Mouse (Mus musculus): ENCODE results near the gene Prdm16. TPM values are rescaled to one million over a fixed set of nuclear protein-coding genes. Genes with fewer than 3 reads are reported as not detected.
A peak's percentile ranks its signal among the peaks of the same experiment; 100 is the strongest.

Prdm16 gene
- total RNA-seq, 2 experiments from 2014 or later: 8.2 to 9.6 TPM

- H3K4me3 ChIP-seq: 0 out of 2 replicates have a peak overlapping the region, but pooled peaks have one; percentile 0
- intact Hi-C loops (cut with DNase I): no loop called here
- no peak overlapping the region for H3K27ac ChIP-seq
Observed at GRCm38 (mm10) chr4:154499701-154500523, 136.8 kb downstream of the Prdm16 start.

GRCm38 (mm10) chr4:154497423-154498175, 139.1 kb downstream of the Prdm16 start:
- Histone ChIP-seq H3K4me3 (no peak overlapping the region), H3K27ac (no peak overlapping the region)
- intact Hi-C loops (cut with DNase I): no loop called here
- no peak for DNase-seq (ENCODE audit: extremely low spot score in 1 of 2, low spot score in 2 of 2)
- TF ChIP-seq CTCF (IDR thresholded peaks at IDR 0.05): no peak

More at GRCm38 (mm10) chr4:154499701-154500523, 136.8 kb downstream of the Prdm16 start:
- TF ChIP-seq CTCF (IDR thresholded peaks at IDR 0.05): peak; percentile 23
- DNase-seq (ENCODE audit: extremely low spot score in 1 of 2, low spot score in 2 of 2): peak; percentile 63 to 79

GRCm38 (mm10) chr4:154496991-154497390, 139.7 kb downstream of the Prdm16 start:
- Histone ChIP-seq H3K27ac (no peak overlapping the region), H3K4me3 (no peak overlapping the region)
- DNase-seq (ENCODE audit: extremely low spot score in 1 of 2, low spot score in 2 of 2): peak; percentile 63 to 80
- no peak for TF ChIP-seq CTCF (IDR thresholded peaks at IDR 0.05)
- intact Hi-C loops (cut with DNase I): no loop called here

- no peak overlapping the region for H3K27ac ChIP-seq
- intact Hi-C loops (cut with DNase I): no loop called here
Observed at GRCm38 (mm10) chr4:154496522-154496921, 140.2 kb downstream of the Prdm16 start.

GRCm38 (mm10) chr4:154493996-154494395, 142.7 kb downstream of the Prdm16 start:
- no peak for TF ChIP-seq CTCF (IDR thresholded peaks at IDR 0.05)
- Histone ChIP-seq H3K4me3 (no peak overlapping the region), H3K27ac (no peak overlapping the region)
- intact Hi-C loops (cut with DNase I): no loop called here
- DNase-seq (ENCODE audit: extremely low spot score in 1 of 2, low spot score in 2 of 2): no peak

More at GRCm38 (mm10) chr4:154496522-154496921, 140.2 kb downstream of the Prdm16 start:
- DNase-seq (ENCODE audit: extremely low spot score in 1 of 2, low spot score in 2 of 2): no peak
- no peak for TF ChIP-seq CTCF (IDR thresholded peaks at IDR 0.05)
- H3K4me3 ChIP-seq: no peak overlapping the region

GRCm38 (mm10) chr4:154492714-154493121, 144.0 kb downstream of the Prdm16 start:
- TF ChIP-seq CTCF (IDR thresholded peaks at IDR 0.05): no peak

GRCm38 (mm10) chr4:154492268-154492667, 144.4 kb downstream of the Prdm16 start:
- no peak for DNase-seq (ENCODE audit: extremely low spot score in 1 of 2, low spot score in 2 of 2)
- TF ChIP-seq CTCF (IDR thresholded peaks at IDR 0.05): no peak
- no peak overlapping the region for H3K4me3 ChIP-seq
- intact Hi-C loops (cut with DNase I): no loop called here
- no peak overlapping the region for H3K27ac ChIP-seq

More at GRCm38 (mm10) chr4:154492714-154493121, 144.0 kb downstream of the Prdm16 start:
- Histone ChIP-seq H3K27ac (no peak overlapping the region), H3K4me3 (no peak overlapping the region)
- intact Hi-C loops (cut with DNase I): no loop called here
- no peak for DNase-seq (ENCODE audit: extremely low spot score in 1 of 2, low spot score in 2 of 2)

- TF ChIP-seq CTCF (IDR thresholded peaks at IDR 0.05): no peak
- no peak overlapping the region for H3K4me3 ChIP-seq
- intact Hi-C loops (cut with DNase I): no loop called here
- DNase-seq (ENCODE audit: extremely low spot score in 1 of 2, low spot score in 2 of 2): no peak
- no peak overlapping the region for H3K27ac ChIP-seq
Observed at GRCm38 (mm10) chr4:154488031-154488430, 148.6 kb downstream of the Prdm16 start.

GRCm38 (mm10) chr4:154482695-154483094, 154.0 kb downstream of the Prdm16 start:
- no peak for TF ChIP-seq CTCF (IDR thresholded peaks at IDR 0.05)
- Histone ChIP-seq H3K4me3 (no peak overlapping the region), H3K27ac (peak overlapping the region; percentile 15; the same call in 1 of the 2 replicates)
- no peak for DNase-seq (ENCODE audit: extremely low spot score in 1 of 2, low spot score in 2 of 2)
- intact Hi-C loops (cut with DNase I): no loop called here

- Histone ChIP-seq H3K4me3 (no peak overlapping the region), H3K27ac (peak overlapping the region; percentile 15; the same call in 1 of the 2 replicates)
- TF ChIP-seq CTCF (IDR thresholded peaks at IDR 0.05): no peak
- peak in 1 of 2 experiments; percentile 26 for DNase-seq (ENCODE audit: extremely low spot score in 1 of 2, low spot score in 2 of 2)
- intact Hi-C loops (cut with DNase I): no loop called here
Observed at GRCm38 (mm10) chr4:154481771-154482637, 154.7 kb downstream of the Prdm16 start.

- Histone ChIP-seq H3K27ac (no peak overlapping the region), H3K4me3 (no peak overlapping the region)
- TF ChIP-seq CTCF (IDR thresholded peaks at IDR 0.05): no peak
- DNase-seq (ENCODE audit: extremely low spot score in 1 of 2, low spot score in 2 of 2): no peak
- intact Hi-C loops (cut with DNase I): no loop called here
Observed at GRCm38 (mm10) chr4:154480544-154481260, 156.0 kb downstream of the Prdm16 start.

All from left cerebral cortex, adult 2 months (tissue).